Mouse (Mus musculus) effector memory CD4-positive, alpha-beta T cell, adult 7 months (primary cell): Measurements from ENCODE around the gene Ang5. TPM values are rescaled to one million over a fixed set of nuclear protein-coding genes. Genes with fewer than 3 reads are reported as not detected.

ENCODE experiments used
- polyA plus RNA-seq: library from polyadenylated mRNA; unstranded; fragments of 100-300 nt; shearing (Covaris generic); gene quantifications from one replicate; pipeline ENCODE4 v1.2.1, GENCODE M21; 2017

Gene Ang5
- polyA plus RNA-seq: not detected

DNA sequence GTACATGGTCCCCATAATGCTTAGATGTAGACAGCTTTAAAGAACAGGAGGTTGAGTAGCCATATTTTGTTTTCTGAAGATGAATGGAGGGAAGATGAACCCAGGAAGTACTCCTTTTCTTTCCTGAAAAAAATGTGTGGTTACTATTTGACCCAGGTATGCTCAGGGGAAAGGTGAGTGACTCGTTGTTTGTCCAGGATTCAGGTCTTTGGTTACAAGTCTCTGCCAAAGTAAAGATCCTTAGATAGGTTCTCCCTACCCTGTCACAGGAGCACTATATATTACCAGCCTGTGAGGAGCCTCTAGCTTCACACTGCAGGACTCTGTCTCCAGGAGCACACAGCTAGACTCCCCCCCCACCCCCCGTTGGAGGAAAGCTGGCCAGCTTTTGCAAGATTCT lies at the start of gene Ang5:
Gene Ang5, plus strand, starts transcription at position 301 of the 400 bp plus-strand sequence.

GRCm38 (mm10) chr14:43923459-43923858 lies 33.4 kb upstream of the Ang5 start, which contains the start of gene Ear10:
TSS of gene Ear10 (minus strand) at chr14:43923559.

GRCm38 (mm10) chr14:43924688-43925403 lies 32.0 kb upstream of the Ang5 start, which contains the start of gene Gm8113:
TSS of gene Gm8113 (plus strand) at chr14:43925390.

GRCm38 (mm10) chr14:44002169-44002568 lies 45.3 kb downstream of the Ang5 start, which contains the start of gene Ang6:
TSS of gene Ang6 (minus strand) at chr14:44002269.

Other genes starting within 250 kb of the Ang5 start
- gene Gm16506, start 229.6 kb upstream of the Ang5 start, polyA plus RNA-seq: not detected
- 0.22 TPM for gene Gm6526, start 209.2 kb upstream of the Ang5 start, polyA plus RNA-seq
- not detected for gene Gm8180, start 172.3 kb upstream of the Ang5 start, polyA plus RNA-seq
- not detected for gene Ear1, start 81.6 kb upstream of the Ang5 start, polyA plus RNA-seq
- gene Ear10, start 33.5 kb upstream of the Ang5 start, polyA plus RNA-seq: not detected
- gene Gm8113, start 31.7 kb upstream of the Ang5 start, polyA plus RNA-seq: not detected
- not detected for gene Ang6, start 45.2 kb downstream of the Ang5 start, polyA plus RNA-seq
- not detected for gene Ear2, start 145.6 kb downstream of the Ang5 start, polyA plus RNA-seq
- gene Gm3327, start 166.8 kb downstream of the Ang5 start, polyA plus RNA-seq: not detected
- not detected for gene Gm8212, start 240.6 kb downstream of the Ang5 start, polyA plus RNA-seq